Mouse (Mus musculus) B cell, adult (primary cell): ENCODE measurements around the gene Nup155. TPM values are rescaled to one million over a fixed set of nuclear protein-coding genes. Genes with fewer than 3 reads are reported as not detected.

Experiments
- total RNA-seq: library from RNA; stranded (reverse); gene quantifications from 4 replicates; pipeline ENCODE4 v1.2.4, GENCODE M21; 2023; ENCODE audit not compliant: inconsistent age

Nup155 gene
- 29.6 to 42.9 TPM (median 36.5 TPM) in 4 replicates for total RNA-seq

GRCm38 (mm10) chr15:8108966-8109743 lies at the start of gene Nup155:
TSS of gene Nup155 (plus strand) at chr15:8109273.

GRCm38 (mm10) chr15:8098774-8099749 lies 10.0 kb upstream of the Nup155 start, which contains the start of gene Wdr70:
TSS of gene Wdr70 (minus strand) at chr15:8099209.

GRCm38 (mm10) chr15:8168591-8169265 lies 59.7 kb downstream of the Nup155 start, which contains the start of gene Cplane1:
TSS of gene Cplane1 (plus strand) at chr15:8169106.

Other genes starting within 250 kb of the Nup155 start
- gene Wdr70, start 10.1 kb upstream of the Nup155 start, total RNA-seq: 30.2 to 32.0 TPM (median 30.7 TPM) in 4 replicates
- 13.0 to 14.2 TPM (median 13.4 TPM) in 4 replicates for gene Cplane1, start 59.8 kb downstream of the Nup155 start, total RNA-seq